Mouse (Mus musculus): ENCODE results near the gene Cpm.

The Cpm gene

DNA sequence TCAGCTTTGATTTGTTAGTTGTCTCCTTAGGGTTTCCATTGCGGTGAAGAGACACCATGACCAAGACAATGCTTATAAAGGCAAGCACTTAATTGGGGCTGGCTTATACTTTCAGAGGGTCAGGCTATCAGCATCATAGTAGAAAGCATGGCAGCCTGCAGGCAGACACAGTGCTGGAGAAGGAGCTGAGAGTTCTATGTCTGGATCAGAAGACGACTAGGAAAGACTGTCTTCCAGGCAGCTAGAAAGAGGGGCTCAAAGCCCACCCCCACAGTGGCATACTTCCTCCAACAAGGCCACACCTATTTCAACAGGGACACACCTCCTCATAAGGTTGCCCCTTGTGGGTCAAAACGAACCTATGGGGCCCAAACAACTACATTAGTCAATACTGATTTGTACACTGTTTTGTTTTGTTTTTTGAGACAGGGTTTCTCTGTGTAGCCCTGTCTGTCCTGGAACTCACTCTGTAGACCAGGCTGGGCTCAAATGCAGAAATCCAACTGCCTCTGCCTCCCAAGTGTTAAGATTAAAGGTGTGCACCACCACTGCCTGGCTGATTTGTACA, 8.3 kb upstream of the Cpm start:
- no peak for DNase-seq (ENCODE audit: low read depth)

DNA sequence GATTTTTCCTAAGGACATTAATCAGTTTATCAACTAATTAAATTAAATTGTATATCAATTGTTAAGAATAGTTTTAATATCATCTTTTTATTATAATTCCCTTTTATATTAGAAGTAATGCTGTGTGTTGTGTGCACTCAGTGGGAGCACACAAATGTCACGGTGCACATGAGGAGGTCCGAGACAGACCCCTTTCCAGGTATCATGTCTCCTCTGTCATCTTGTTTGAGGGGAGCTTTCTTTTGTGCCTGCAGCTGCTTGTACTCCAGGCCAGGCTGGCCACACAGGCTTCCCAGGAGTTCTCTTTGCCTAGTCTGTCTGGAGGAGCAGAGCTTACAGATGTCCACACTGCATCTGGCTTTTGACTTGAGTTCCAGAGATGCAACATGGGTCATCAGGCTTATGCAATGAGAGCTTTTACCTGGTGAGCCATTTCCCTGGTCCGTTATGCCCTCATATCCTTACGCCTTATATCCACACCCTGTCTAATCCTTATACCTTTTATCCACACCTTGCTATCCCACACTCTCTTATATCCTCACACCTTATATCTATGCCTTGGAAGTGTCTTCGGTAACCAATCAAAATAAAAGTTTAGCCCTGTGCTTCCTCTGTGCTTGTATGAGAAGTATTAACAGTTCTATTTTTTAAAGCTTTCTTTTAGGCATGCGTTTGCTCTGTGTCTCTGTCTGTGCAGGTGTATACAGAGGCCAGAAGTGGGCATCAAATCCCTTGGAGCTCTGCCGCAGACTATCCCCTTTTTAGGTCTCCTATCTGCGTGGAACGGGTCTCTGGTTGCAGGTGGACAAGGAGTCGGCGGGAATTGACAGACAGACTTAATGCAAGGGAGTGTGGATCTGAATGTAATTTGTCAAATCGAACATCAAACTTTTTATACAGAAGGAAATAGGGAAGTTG, 7.4 kb upstream of the Cpm start:
- DNase-seq (ENCODE audit: low read depth): no peak

DNA sequence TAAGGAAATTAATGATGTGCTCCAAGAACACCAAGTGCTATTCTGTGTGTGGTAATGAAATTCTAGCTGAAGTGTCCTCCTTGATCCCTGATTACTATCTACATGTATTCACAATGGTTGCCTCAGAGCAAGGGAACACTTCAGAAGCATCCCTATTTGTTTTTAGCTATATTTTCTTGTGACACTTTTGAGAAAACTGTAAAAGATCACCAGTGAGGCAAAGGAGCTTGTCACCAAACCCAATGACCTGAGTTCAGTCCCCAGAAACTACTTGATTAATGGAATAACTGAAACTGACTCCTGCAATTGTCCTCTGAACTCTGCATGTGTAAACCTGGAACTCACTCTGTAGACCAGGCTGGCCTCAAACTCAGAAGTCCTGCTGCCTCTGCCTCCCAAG, 5.9 kb upstream of the Cpm start:
- DNase-seq (ENCODE audit: low read depth): no peak

DNA sequence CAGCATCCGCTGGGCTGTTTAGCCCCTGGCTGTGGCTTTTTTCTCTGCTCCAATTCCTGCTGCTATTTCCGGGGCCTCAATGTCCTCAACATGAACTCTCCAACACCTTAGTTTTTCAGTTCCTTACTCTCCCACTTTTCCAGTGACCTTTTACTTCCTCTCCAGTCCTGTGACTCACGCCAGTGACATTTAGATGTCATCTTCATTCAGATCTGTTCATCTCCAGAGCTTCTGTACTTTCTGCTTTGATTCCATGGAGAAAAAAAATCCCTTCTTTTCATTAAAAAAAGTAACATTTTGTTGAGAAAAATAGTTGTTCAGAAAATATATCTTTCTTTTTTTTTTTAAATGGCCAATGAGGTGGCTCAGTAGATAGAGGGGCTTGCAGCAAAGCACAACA, 5.1 kb upstream of the Cpm start:
- DNase-seq (ENCODE audit: low read depth): no peak

DNA sequence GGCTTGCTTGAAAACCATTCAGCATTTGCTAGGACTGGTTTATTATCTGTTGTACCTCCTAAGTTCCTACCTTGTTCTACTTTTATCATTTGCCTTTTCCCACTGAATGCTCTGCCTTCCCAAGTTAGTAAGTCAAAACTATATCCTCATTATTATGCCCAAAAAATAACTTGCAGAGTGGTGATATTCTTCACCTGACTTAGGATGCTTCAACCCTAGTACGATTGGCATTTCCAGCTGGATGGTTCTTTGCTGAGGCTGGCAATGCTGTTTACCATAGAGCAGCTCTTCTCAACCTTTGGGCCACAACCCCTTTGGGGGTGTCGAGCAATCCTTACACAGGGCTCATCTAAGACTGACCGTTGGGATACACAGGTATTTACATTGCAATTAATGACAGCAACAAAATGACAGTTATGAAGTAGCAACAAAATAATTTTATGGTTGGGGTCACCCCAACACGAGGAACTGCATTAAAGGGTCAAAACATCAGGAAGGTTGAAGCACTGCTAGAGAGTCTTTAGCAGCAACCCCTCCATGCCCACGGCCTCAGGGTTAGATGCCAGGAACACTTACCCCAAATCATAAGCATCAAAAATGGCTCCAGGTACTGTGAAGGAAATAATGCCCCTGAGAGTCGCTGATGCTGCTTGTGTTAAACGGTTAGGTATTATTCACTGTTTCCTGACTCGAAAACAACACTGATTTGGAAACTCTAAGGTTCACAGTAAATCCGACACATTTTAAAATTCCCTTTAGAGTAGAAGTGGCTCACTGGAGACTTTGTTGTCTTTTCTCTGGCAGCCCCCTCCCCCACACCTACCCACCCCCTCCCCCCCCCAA, 4.4 kb upstream of the Cpm start:
- no peak for DNase-seq (ENCODE audit: low read depth)

DNA sequence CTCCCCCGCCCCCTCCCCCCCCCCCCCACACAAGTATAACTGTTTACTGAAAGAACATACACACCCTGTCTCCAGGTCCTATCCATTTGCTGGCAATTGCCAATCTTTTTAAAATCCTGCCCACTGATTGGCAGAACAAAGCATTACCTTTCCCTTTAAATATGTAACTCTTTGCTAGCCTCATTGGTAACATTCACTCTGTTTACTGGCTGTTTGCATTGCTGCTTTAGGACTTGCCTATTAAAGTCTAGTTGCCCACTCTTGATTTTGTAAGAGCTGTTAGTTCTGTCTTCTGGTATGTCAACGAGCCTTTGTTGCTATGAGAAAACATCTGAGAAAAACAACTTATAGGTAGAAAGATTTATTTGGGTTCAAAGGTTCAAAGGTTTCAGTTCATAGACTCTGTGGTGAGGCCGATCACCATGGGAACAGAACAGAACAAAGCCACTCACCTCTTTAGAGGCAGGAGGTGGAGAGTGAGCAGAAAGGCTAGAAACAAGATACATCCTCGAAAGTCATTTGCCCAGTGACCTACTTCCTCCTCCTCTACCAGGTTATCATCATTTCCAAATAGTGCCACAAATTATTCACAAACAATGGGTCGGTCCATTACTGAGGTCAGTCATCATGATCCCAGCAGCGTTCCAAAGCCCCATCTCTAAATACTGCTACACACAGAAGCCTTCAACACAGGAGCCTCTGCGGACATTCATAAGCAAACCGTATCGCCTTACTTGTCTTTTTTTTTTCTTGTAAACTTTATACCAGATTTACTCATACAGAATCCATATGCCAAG, 3.6 kb upstream of the Cpm start:
- DNase-seq (ENCODE audit: low read depth): no peak

DNA sequence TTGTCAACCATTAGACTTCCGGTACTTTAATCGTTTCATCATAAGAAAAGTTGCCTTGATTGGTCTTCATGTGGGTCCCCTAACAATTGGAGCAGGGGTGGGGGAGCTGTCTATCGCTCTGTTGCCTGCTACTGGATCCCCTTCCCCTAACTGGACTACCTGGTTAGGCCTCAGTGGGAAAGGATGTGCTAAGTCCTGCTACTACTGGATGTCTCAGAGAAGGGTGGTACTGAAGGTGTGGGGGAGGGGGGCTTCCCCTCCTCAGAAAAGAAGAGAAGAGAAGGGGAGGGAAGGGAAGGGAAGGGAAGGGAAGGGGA, 3.0 kb upstream of the Cpm start:
- DNase-seq (ENCODE audit: low read depth): no peak

DNA sequence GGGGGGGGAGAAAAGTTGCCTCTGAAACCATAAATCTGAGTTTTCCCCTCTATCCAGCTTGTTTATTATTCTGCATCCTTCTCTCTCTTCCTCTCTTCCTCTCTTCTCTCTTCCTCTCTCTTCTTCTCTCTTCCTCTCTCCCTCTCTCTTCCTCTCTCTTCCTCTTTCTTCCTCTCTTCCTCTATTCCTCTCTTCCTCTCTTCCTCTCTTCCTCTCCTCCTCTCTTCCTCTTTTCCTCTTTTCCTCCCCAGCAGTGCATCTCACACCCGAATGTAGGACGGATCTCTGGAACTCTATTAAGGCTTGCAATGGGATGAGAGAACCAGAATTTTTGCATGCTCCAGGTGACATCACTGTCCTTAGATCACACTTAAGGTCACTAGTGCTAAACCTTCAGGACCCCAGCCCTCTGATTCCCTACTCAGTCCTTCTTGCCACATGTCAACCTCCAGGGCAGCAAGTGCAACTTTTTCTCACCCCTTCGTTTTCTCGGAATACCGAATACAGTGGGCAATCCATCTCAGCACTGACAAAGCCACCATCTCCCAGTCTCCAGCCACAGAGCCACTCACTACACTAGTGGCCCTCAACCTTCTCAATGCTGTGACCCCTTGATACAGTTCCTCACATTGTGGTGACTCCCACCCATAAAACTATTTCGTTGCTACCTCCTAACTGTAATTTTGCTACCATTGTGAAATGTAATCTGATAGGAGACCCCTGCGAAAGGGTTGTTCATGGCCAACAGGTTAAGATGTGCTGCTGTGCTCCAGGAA, 2.3 kb upstream of the Cpm start:
- no peak for DNase-seq (ENCODE audit: low read depth)

DNA sequence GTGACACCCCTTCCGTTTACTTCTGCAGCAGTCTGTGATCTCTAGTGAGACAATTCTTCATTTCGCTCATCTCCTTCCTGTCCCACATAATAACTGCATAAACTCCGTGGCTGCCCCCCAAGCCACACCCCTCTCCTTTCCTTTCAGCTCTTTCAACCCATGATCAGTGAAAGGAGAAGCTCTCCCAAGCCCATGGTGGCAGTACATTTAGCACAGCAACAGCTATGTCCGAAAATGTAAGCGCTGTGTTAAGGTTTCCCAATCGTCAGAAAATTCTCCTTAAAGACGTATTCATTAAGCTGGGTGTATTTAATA, 1.7 kb upstream of the Cpm start:
- DNase-seq (ENCODE audit: low read depth): no peak

DNA sequence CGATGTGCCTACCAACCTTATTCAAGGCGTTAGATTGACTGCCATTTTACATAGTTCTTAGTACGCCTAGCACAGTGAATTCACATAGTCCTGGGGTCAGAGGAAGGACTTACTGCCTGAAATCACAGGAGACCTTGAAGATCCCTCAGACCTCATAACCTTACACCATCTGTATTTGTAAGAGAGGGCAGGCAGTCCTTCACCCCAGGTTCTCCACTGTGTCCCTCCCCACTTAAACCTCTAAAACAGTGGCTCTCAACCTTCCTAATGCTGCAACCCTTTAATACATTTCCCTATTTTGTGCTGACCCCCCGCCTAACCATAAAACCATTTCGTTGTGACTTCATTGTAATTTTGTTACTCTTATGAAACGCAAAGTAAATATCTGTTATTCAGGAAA, 1.4 kb upstream of the Cpm start:
- DNase-seq (ENCODE audit: low read depth): no peak

DNA sequence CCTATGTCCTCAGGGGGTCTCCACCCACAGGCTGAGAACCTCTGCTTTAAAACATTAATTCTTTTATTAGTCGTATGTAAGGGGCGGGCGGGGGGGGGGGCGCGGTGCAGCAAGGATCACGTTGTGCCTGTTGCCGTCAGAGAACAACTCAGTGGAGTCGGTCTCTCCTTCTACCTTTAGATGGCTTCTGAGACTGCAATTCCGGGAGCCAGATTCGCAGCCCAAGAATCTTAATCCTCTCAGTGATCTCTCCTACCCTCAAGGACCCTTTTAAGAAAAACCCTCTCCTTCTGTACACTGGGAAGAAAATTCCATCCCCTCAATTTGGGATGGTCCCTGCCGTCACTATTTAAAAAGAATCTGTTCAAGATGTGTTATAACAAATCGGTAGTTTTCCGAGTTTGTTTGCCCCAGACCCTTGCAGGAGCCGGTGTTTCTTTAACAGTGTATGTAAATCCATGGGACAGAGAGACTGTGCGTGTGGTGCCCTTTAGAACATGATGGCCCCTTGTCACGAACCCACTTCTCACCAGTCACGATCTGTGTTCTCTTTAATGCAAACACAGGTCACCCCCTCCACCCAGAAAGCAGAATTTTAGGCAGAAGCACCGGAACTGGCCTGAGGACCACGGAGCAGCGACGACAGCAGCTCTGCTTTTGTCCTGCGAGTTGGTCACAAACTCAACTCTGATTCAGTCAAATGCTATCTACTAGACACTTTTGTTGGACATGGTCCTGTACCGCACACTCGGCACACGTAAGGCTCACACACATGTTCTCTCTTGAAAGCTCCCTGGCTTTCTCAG, 734 bp upstream of the Cpm start:
- DNase-seq (ENCODE audit: low read depth): no peak

DNA sequence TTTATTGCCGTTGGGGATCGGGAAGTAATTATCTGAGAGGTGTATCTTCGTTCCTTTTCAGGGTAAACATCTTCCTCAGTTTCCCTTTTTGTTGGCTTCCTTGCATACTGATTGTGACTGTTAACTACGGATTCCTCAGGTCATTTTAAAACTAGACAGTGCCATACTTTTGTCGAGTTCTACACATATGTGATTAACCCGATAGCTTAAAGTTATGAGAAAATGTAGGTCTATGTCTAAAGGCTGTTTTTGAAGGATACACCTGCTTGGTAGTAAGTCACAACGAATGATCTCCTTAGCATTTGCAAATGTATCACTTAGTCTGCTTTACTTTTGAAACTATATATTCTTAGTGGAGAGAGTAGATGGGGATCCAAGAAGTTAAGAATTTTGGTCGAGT, 876 bp downstream of the Cpm start:
- no peak for DNase-seq (ENCODE audit: low read depth)

DNA sequence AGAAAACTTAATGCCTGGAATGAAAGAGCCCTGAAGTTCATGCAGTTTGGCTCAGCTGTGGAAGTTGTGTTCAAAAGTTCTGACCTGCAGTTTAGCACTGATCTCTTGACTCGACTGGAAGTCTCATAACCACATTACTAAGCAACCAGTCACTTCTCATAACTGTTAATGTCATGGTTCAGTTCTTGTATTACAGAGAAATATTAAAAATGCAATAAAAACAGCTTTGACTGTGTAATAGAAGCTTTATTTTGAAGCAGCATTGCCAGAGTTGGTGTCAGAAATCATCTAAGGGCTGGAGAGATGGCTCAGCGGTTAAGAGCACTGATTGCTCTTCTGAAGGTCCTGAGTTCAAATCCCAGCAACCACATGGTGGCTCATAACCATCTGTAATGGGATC, 1.5 kb downstream of the Cpm start:
- no peak for DNase-seq (ENCODE audit: low read depth)

DNA sequence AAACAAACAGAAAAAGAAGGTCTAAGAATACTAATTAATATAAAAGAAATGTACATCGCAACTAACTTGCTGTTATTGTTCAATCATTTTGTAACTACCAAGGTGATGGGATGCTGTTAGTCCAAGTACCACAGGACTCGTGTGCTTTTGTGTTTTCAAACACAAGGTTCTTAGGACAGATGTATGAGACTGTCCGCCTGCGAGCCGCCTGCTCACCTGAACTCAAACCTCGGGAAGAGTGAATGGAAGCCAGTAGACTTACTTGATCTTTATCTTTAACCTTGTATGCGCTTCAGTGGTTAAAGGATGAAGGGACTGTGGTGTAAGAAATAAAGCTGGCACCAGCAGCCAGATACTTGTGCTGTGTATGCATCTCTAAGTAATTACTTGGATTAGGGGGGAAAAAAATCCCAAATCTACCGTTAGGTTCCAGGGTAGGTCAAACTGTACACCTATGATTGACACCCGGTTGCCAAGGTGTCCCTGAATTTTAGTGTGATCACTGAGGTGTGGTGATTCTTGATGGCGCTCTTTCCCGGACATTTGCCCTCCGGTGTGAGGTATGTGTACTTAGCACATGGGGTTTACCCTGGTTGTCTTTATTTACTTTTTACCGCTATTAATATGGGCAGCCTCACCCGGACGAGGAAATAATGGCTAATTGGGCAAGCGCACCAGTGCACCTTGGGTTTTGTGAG, 2.4 kb downstream of the Cpm start:
- no peak for DNase-seq (ENCODE audit: low read depth)

DNA sequence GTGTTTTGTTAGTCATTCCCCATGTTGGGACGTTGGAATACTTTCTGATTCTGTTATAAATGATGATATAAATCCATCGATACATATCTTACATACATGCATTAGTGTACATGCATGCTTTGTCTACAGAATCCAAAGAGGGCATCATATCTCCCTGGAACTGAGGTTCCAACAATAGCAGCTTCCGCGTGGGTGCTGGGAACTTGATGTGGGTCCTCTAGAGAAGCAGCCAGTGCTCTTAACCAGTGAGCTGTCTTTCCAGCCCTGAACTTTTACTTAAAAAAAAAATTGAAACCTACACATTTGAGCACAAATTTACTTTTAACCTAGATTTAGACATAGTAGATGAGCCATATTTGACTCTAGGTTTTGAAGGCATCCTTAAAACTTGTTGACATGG, 3.1 kb downstream of the Cpm start:
- DNase-seq (ENCODE audit: low read depth): no peak

DNA sequence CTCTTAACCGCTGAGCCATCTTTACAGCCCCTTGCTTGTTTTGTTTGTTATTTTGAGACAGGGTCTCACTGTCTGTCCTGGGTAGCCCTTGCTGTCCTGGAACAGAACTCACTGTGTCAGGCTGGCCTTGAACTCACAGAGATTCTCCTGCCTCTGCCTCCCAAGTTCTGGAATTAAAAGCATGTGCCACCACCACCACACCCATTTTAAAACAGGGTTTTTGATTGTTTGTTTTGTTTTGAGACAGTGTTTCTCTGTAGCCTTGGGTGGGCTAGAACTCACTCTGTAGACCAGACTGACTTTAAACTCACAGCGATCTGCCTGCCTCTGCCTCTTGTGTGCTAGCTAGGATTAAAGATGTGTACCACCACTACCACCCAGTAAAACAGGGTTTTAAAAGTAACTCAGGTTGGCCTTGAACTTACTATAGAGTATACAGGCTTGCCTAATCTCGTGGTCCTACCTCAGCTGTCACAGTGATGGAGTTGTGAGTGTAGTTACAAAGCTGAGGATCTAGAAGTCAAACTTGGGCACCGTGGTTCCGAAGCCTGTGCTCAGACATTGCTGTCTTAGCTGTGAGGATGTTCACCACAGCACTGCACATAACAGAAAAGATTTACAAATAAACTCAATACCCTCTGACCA, 4.4 kb downstream of the Cpm start:
- DNase-seq (ENCODE audit: low read depth): no peak

DNA sequence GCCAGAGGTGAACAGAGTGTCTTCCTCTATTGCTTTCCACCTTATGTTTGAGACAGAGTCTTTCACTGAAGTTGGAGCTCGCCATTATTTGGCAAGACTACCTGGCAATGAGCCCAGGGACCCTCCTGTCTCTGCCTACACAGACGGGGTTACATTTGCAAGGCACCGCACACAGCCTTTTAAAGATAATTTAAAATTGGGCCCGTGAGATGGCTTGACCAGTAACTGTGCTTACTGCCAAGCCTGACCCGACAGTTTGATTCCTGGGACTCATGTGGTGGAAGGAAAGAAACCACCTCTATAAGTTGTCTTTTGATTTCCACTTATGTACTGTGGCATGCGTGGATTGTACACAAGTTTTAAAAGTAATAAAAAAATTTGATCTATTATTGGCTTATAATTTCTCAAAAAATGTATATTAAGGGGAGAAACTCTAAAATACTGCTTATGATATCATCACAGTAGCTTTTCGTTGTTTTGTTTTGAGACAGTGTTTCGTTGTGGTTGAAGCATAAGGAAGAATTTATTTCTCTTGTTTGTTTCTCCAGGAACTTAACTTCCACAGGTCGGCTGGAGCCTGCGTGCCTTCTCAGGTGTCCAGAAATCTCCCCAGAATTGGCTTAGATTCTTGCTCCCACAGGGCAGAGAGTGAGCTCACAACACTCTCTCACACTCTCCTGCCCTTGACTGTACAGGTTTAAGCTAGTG, 5.2 kb downstream of the Cpm start:
- no peak for DNase-seq (ENCODE audit: low read depth)

DNA sequence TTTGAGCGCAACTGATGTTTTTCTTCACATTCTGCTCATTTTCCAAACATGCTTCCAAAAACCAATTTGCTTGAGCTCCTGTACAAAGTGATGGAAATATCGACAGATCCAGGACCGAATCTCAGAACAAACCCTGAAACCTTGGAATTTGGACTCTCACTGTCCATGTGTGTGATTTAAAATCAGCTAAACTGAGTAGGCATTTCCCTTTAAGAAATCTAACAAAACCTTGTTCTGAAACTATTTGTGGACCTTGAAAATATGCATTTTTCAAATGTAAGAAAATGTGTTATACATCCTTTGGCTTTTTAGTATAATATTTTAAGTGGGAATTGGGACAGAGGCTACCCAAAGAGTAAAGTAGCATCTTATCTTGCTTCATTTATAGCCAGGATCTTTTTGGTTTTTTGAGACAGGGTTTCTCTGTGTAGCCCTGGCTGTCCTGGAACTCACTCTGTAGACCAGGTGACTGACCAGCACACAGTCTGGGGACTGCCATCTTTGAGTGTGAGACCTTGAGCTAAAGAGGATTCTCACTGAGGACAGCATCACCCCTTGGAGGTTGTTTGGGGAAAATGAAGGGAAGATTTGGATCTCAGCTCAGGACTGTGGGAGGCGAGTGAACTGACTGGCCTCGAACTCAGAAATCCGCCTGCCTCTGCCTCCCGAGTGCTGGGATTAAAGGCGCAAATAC, 5.9 kb downstream of the Cpm start:
- DNase-seq (ENCODE audit: low read depth): no peak
